Mouse (Mus musculus) cerebral cortex, adult 2 months (tissue): ENCODE data around the gene Atl1.

Experiments
- WGBS: fragments of 180-500 bp; shearing (Covaris S2); methylation state at CpG from one replicate; pipeline ENCODE4 v1.1.7; 2018; 5-methylcytosine and 5-hydroxymethylcytosine counted together

Atl1 gene

DNA sequence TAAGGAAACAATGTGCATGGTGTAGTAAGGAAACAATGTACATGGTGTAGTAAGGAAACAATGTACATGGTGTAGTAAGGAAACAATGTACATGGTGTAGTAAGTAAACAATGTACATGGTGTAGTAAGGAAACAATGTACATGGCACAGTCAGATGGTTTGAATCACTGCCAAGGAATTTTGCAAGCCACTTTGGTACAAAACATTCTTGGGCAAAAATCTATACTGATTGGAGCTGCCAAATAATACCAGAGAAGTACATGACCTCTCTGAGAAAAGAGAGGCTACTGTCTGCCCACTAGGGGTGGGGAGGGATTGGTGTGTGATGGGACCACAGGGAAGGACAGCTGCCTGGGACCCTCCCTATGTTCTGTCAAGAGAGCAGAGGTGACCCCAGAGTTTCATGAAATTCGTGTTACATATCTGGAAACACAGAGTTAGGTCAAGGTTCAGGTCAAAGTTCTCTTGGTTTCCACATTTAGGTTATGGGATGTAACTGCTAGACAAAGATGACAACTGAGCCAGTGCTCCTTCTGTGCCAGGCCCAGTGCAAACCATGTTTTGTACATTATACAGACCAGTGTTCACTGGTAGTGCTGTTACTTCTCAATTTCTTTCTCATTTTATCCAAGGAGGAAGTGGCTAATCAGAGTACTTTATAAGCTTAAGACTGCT is 49.4 kb downstream of the Atl1 start:
- WGBS, result 71% methylated on average over 1 of the region's 1 CpGs

DNA sequence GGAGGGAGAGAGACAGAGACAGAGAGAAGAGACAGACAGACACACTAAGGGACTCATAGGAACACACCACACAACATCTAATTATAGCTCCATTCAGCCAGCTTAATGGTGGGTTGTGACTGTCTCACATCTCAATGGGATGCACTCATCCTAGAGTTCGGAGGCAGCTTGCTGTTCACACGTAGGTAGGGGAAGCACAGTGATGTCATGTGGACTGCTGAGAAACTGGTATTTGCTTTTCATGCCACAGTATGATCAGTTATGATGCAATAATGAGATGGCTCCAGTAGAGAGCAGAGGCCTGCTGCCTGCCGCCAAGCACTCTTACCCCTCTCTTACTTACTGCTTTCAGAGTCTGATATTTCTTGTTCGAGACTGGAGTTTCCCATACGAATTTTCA is 53.4 kb downstream of the Atl1 start:
- 76% methylated on average over 5 of the region's 5 CpGs for WGBS

DNA sequence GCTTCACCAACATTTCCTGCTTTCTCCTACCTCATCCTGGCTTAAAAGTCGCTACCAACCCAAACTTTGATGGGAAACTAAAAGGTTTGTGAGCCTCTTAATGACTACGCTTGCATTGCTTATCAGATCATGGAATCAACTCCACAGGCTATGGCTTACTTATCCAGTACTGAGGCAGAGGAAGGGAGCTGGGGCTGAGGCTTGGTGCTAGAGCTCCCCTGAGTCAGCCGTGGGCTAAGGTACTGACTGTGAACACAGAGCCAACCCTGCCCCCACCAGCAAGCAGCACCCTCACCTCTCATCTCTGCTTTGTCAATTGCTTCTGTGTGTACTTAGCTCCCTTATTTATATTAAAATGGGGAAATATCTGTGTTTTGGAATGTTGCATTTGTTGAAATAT is 55.1 kb downstream of the Atl1 start:
- WGBS, result 82% methylated on average over 3 of the region's 3 CpGs

DNA sequence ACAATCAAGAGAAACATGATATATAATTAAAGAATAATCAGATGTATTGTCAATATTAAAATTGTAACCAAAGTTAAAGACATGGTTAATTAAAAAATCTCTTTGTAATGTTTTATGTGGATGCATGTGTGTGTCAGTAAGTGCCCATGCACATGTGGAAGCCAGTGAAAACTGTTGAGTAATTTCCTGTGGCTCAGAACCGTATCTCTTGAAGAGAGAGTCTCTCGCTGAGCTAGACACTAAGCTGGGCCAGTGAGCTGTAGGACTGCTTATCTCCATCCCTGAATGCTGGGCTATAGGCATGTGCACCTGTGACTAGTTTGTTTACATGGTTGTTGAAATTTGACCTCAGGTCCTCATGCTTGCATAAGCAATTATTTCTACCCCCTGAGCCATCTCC is 65.0 kb downstream of the Atl1 start:
- 90% methylated on average over 2 of the region's 2 CpGs for WGBS

DNA sequence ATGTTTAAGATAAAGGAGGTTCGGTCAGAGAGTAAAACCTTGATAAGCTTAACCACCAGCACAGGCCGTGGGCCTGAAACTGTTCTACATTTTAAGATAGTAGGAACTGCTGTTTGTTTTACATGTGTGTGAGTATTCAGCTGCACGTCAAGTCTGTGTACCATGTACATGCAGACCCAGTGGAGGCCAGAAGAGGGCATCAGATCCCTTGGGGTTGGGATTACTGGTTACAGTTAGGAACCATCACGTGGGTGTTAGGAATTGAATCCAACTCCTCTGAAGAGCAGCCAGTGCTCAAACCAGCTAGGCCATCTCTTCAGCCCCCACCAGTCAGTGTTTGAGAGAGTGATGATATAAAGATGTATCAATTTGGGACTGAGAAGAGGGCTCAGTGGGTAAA is 70.1 kb downstream of the Atl1 start:
- WGBS, result 35% methylated on average over 4 of the region's 4 CpGs

DNA sequence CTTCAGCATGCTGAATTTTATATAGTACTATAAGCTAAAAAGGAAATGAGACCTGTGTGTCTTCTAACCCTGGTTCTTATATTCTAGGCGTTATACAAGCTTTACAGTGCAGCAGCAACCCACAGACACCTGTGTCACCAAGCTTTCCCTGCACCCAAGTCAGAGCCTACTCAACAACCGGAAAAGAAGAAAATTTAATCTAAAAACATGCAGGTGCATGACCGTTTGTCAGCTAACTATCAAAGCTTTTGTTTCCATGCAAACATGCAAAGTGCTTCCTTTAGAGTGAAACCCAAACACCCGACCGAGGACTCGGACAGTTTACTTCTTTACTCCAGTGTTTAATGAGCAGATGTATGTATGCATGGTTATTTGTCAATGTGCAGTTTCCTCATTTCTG is 70.7 kb downstream of the Atl1 start:
- 67% methylated on average over 6 of the region's 6 CpGs for WGBS

DNA sequence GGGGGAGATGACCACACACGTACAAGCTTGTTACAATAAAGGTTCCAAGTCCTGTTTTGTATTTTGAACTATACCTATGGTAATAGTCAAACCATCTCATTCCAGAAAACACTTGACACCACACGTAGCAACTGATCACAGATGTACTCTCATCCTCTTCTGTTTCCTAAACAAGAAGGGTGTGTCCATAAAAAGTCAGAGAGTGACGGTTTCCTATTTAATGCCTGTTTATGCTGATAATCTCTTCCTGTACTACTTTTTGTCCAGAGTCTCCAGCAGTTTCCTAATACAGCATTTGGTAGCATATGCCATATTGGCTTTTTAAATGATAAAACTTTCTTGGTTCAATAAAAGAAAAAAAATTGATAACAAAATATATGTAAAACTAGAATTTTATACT is 73.2 kb downstream of the Atl1 start:
- WGBS, result 50% methylated on average over 3 of the region's 3 CpGs

DNA sequence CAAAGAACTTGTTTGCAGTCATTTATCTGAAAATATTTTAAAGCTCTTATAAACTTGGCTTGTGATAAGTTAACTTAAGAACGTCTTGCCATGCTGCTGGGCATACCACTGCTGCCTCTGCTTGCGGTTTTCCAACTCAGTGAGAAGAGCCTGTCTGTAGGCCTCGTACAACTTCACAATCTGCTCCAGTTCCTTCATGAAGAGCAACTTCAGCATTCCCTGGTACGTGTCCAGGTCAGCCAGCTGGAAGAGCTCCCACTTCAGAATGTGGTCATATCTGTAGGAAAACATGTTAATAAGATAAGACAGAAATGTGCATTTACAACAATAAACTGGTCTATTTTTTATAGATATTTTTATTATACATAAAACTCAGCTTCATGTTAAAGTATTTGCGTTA is 73.7 kb downstream of the Atl1 start:
- whole genome bisulfite sequencing, result 54% methylated on average over 5 of the region's 5 CpGs

DNA sequence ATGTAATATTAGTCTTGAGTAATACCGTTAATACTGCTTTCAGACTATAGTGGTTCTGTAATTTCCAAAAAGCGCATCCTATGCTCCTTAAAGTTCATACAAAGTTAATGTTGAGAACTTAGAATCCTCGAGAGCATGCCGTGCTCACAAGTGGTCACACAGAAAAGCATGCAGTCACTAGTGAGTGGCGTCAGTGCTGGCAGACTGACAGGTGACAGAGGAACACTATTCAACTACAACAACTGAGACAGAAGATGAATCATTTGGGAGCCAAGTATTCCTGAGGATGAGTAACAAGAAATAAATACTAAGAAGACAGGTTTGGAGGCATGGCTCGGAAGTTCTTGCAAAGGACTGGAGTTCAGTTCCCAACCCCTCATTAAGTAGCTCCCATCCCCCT is 74.7 kb downstream of the Atl1 start:
- WGBS, result 73% methylated on average over 6 of the region's 6 CpGs

DNA sequence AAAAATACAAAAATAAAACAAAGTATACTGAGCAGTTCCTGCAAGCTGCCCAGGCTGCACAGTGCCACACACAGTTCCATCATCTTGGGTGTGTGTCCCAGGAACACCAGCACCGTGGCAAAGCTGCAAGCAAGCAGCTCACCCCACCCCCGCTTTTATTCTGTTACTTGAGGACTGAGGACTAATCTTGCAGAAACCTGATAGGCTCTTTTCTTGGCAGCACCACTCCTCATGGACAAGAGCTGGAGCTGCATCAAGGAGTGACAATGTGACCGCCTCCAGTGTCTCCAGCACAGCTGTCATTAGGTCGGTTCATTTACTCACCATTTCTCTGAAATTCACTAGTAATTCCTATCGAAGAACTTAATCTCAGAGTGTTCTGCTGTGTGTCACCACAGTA is 75.7 kb downstream of the Atl1 start:
- WGBS, result 49% methylated on average over 5 of the region's 5 CpGs

DNA sequence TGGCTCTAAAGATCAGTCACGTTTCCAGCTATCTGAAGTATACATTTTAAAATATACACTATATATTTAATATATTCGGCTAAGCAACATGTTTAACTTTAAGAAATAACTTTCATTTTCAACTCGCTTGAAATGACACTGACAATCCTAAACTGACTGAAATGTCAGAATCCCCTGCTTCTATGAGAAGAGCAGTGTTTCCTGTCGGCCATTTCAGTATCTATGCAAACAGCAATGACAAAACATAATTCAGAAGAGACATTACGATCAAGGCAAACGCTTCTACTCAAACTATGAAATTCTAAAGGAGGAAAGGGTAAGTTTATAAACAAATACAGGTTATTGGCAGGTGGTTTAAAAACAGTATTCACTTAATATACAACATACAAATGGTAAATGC is 84.3 kb downstream of the Atl1 start:
- 68% methylated on average over 6 of the region's 6 CpGs for WGBS

DNA sequence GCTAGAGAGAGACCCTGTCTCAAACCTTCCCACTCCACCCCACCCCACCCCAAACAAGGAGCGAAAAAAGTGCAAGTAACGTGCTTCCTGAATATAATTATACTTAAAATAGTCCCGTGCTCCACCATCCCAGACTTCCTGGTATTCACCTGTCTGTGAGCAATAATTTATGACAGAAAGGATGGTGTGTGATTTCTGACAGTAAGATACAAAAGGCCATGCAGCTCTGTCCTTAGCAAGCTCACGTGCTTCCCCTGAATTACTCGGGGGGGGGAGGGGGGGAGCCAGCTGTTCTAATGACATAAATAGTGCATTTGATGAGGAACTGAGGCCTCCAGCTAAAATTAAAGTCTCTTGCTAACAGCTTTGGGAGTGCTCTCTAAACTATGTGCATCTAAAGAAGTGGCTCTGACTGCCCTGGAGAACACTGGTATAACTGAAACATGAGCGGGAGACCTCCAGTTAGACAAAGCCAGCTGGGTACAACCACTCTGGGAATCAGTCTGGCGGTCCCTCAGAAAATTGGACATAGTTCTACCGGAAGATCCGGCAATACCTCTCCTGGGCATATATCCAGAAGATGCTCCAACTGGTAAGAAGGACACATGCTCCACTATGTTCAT is 85.1 kb downstream of the Atl1 start:
- 26% methylated on average over 9 of the region's 9 CpGs for WGBS

DNA sequence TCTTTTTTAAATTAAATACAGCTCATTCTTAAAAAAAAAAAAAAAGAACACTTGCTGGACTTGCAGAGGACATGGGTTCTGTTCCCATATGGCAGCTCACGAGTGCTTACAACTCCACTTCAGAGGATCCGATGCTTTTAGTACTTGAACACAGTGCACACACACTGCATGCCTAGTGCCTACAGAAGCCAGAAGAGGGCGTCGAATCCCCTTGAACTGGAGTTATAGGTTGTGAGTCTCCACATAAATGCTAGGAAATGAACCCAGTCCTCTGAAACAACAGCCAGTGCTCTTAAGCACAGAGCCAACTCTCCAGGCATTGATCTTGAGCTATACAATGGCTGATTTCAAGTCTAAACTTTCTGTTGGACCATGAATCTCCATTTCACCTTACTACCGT is 90.5 kb downstream of the Atl1 start:
- 62% methylated on average over 5 of the region's 5 CpGs for WGBS

DNA sequence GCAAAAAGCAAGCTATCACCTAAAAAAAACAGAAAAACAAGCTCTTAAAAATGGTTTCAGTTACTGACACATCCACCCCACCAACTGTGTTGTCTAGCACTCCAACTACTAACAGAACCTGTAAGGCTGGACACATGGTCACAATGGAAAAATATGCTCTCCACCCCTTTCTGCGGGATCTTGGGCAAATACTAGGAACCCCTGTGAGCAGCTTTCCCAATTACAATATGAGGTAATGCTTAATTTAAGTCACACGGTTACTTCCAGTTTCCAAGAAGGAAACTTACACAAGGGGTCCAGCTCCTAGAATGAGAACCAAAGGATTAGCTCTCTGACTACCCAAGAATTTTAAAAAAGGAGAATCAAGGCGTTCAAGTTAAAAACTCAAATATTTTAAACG is 93.1 kb downstream of the Atl1 start:
- WGBS, result 9% methylated on average over 4 of the region's 4 CpGs

DNA sequence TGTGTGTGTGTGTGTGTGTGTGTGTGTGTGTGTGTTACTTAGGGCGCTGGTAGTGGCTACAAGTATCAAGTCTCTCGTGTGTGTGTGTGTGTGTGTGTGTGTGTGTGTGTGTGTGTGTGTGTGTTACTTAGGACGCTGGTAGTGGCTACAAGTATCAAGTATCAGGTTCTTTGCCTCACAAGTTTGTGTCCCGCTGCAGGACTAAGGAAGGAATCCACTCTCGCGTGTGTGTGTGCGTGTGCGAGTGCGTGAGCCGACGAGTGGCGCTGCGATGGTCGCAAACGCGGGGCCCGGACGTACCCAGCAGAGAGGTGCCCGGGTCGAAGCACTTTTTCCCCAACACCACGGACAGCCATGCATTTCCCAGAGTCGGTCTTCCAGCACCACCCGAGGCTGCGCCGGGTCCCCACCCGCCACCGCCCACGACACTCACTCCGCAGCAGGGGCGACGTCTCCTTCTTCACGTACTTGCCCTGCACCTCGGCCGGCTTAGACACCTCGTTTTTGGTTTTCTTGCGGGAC is 93.9 kb downstream of the Atl1 start:
- WGBS, result under 1% methylated on average over 36 of the region's 36 CpGs

DNA sequence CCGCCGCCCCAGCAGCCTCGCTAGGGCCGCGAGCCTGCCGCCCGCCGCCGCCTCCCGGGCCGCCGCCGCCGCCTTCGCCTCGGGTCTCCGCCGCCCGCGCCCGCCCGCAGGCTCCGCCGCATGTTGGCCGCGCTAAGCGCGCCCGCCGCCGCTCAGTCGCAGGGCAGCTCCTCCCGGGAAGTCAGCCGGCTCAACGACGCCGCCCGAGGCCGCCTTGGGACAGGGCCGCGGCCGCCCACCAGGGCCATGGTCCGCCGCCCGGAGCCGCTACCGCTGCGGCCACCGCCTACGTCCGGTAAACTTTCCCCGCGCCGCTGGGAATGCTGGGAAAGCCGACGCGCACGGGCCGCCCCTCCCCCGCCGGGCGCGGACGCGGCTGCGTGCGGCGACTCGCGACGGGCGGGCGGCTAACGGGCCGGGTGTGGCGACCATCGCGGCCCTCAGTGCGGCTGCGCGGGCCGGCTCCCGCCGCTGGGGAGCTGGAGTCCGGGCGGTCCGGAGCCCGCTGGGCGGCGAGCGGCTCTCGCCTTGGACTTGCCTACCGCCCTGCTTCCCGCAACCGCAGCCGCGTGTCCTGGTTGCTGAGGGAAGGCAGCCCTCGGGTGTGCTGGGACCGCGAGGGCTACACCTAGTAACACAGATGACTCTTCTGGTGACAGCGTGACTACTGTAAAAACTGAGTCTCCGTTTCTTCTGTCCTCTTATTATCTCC is 94.5 kb downstream of the Atl1 start, which contains the start of gene Sav1:
Gene Sav1 (minus strand): TSS at position 217 of the 712 bp plus-strand sequence.
- under 1% methylated on average over 102 of the region's 102 CpGs for WGBS

DNA sequence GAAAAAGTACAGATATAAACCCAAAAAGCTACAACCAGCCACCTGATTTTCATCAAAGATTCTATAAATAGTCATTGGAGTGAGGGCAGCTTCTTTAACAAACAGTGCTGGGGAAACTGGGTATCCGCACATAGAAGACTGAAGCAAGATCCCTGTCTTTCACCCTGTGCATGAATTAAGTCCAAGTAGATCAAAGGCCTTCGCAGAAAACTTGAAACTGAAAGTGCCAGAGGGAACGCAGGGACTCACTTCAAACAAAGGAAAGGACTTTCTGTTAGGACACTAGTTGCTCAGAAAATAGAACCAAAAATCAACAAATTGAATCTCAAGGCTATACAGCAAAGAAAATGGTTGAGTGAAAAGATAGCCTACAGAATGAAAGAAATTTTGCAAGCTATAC is 103.0 kb downstream of the Atl1 start:
- 66% methylated on average over 3 of the region's 3 CpGs for WGBS

DNA sequence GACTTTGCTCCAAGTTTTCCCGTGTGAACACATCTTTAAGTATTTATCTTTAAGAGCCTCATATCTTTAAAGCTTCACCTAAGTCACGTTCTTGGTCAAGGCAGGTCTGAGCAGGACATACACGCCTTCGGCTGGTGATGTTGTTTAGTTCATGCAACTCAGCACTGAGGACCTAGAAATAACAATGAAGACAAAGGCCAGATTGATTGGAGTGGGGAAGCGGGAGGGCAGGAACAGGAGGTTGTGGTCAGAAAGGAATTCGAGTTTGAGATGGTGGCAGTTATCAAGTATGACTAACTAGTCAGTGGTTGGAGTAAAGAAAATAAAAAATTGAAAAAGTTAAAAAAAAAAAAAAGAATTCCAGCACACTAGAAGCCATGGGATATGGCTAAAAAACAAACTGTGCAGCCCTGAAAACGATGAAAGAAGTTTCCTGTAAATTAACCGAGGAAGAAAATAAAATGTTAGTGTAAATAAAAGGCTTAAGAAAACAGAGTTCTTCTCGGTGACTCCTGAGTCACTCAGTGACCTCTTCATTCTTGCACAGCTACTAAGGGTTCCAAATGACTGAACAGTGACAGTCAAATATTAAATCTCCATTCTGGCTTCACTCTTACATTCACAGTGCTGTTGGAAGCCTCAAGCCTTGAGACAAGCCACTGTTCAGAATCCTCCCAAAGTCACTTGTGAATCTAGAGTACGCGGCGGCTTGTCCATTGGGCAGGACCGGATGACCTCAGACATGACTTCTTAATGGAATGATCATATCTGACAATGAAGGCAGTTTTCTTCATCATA is 106.0 kb downstream of the Atl1 start:
- WGBS, result 84% methylated on average over 13 of the region's 13 CpGs

DNA sequence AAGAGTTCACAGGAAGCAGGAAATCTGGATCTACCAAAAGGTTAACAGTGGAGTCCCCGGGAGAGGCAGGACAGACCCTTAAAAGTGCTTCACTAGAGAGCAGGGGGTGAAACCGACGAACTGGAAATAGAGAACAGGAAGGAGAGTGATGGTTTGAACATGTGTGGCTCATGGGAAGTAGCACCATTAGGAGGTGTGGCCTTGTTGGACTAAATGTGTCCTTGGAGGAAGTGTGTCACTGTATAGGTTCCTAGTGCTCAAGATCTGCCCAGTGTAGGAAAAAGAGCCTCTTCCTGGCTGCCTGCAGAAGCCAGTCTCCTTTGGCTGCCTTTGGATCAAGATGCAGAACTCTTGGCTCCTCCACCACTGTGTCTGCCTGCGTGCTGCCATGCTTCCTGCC is 112.7 kb downstream of the Atl1 start:
- 81% methylated on average over 4 of the region's 4 CpGs for WGBS

DNA sequence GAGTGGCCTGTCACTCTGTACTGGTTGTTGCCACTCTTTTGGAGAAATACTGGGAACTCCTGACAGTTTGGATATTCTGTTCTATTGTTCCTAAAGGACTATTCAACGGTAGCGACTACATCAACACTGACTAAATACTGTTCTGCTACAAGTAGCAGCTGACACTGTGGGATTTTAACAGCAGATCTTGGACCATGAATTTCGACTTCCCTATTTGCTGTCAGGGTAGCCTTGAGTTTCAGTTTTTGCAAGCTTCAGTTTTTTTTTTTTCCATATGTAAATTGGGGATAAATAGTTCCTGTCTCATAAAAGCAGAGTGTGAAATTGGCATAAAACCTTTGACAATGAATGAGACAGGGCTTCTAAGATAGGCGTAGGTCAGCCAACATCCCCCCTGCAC is 117.9 kb downstream of the Atl1 start:
- WGBS, result 76% methylated on average over 4 of the region's 4 CpGs

DNA sequence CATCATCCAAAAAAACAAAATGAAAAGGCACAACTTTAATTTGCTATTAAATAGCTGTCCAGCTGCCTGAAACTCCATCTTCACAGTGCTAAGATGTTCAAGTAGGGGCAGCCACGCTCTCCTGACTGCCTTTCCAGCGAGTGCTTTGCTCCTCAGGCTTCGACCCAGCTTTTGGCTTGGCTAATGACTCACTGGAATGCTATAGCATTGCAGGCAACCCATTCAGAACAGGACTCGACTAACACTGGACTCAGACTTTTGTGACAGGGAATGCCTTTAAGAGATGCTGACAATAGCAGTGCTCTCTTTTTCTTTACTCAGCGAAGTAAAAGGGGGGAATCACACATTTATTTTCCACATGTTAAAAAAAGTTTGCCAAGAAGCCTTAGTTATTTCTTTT is 119.3 kb downstream of the Atl1 start:
- 54% methylated on average over 5 of the region's 5 CpGs for WGBS

DNA sequence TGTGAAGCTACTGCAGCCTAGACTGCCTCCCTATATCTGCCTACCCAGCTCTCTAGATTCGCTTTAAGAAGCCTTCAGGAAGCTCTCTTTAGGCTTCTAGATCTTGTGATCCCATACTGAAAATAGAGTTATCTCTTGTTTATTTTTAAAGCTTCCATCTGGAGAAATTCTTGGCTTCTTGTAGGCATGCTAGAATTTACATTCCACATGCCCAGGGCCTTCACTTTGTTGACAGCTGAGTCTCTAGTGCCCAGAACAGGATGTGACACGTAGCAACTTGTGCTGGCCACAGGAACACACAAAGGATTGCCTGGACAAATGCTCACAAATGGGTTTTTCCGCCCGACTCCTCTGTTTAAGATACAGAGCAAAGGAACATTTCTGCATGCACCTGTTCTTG is 123.5 kb downstream of the Atl1 start:
- 31% methylated on average over 4 of the region's 4 CpGs for WGBS
